Mouse (Mus musculus) retina, postnatal 1 day (tissue): ENCODE measurements around the gene Krt20.

Experiments used
- DNase-seq: peaks from one replicate; pipeline ENCODE4 v3.0.0-alpha.2; 2012

Krt20 gene

GRCm38 (mm10) chr11:99437972-99438371 lies at the start of gene Krt20:
Krt20 (minus strand) TSS chr11:99438150.
- DNase-seq = no peak

GRCm38 (mm10) chr11:99474981-99475380 lies 37.0 kb upstream of the Krt20 start:
- no peak for DNase-seq

- no peak for DNase-seq
Measured at GRCm38 (mm10) chr11:99473433-99473832, 35.5 kb upstream of the Krt20 start.

GRCm38 (mm10) chr11:99472405-99472804 lies 34.5 kb upstream of the Krt20 start:
- no peak for DNase-seq

GRCm38 (mm10) chr11:99471946-99472345 lies 34.0 kb upstream of the Krt20 start:
- no peak for DNase-seq

- DNase-seq = no peak
Measured at GRCm38 (mm10) chr11:99469228-99469627, 31.3 kb upstream of the Krt20 start.

- DNase-seq = no peak
Measured at GRCm38 (mm10) chr11:99468566-99468965, 30.6 kb upstream of the Krt20 start.

- DNase-seq = no peak
Measured at GRCm38 (mm10) chr11:99466316-99466715, 28.4 kb upstream of the Krt20 start.

- peak; percentile 86 for DNase-seq
Measured at GRCm38 (mm10) chr11:99464836-99465235, 26.9 kb upstream of the Krt20 start.

GRCm38 (mm10) chr11:99463155-99463554 lies 25.2 kb upstream of the Krt20 start:
- DNase-seq = peak; percentile 82

- DNase-seq = no peak
Measured at GRCm38 (mm10) chr11:99461736-99462135, 23.8 kb upstream of the Krt20 start.

GRCm38 (mm10) chr11:99458887-99459286 lies 20.9 kb upstream of the Krt20 start:
- DNase-seq = no peak

GRCm38 (mm10) chr11:99454759-99455158 lies 16.8 kb upstream of the Krt20 start:
- DNase-seq = no peak

- no peak for DNase-seq
Measured at GRCm38 (mm10) chr11:99454044-99454443, 16.1 kb upstream of the Krt20 start.

GRCm38 (mm10) chr11:99448769-99449168 lies 10.8 kb upstream of the Krt20 start:
- DNase-seq = no peak

- no peak for DNase-seq
Measured at GRCm38 (mm10) chr11:99441220-99441619, 3.3 kb upstream of the Krt20 start.

GRCm38 (mm10) chr11:99439465-99439864 lies 1.5 kb upstream of the Krt20 start:
- no peak for DNase-seq

GRCm38 (mm10) chr11:99436625-99437024 lies 1.3 kb downstream of the Krt20 start:
- DNase-seq = no peak

GRCm38 (mm10) chr11:99430670-99431069 lies 7.3 kb downstream of the Krt20 start:
- peak; percentile 91 for DNase-seq

- DNase-seq = no peak
Measured at GRCm38 (mm10) chr11:99422159-99422558, 15.8 kb downstream of the Krt20 start, which contains the start of gene Krt12. Krt12 (minus strand) TSS chr11:99422259.

- no peak for DNase-seq
Measured at GRCm38 (mm10) chr11:99420586-99420985, 17.4 kb downstream of the Krt20 start.

- DNase-seq = no peak
Measured at GRCm38 (mm10) chr11:99417819-99418218, 20.1 kb downstream of the Krt20 start.

- peak; percentile 56 for DNase-seq
Measured at GRCm38 (mm10) chr11:99416902-99417301, 21.0 kb downstream of the Krt20 start.

- no peak for DNase-seq
Measured at GRCm38 (mm10) chr11:99414463-99415147, 23.3 kb downstream of the Krt20 start.

- peak; percentile 64 for DNase-seq
Measured at GRCm38 (mm10) chr11:99413247-99413646, 24.7 kb downstream of the Krt20 start.
